ENCODE assay signal across 7 mouse cellular contexts in the genomic region with DNA sequence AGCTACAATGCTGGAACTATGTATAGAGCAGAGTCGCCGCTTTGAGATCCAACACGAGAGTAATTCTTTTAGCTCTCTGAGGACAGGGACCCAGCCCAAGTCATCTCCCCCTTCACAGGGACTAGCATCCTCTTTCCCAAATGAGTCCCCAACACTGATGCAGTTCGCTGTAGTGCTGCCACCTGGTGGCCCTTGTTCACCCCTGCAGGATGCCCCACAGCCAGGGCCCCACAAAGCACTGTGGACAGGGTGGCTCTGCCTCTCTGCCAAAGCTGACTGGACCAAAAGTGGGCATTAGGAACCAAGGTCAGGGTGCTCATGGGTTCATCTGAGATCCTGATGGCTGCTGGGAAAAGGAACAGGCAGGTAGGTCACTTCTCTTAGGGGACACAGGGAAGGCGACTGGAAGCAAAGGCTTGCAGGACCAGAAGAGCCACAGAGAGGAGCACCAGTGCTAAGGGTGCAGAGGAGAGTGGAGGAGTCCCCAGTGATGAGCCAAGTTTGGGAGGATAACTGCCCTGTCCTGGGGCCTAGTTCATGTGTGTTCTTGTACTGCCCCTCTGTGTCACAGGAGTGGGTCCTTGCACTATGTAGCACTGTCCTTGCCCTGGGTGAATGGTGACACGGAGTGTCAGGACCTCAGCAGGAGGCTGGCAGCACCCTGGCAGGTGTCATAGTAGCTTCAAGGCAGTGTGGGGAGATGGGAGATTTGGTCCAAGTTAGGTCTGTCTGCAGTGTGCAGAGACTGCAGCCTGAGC. TPM values are rescaled to one million over a fixed set of nuclear protein-coding genes. Genes with fewer than 3 reads are reported as not detected.
DNase-seq lines count a peak whose midpoint lies in the region; ATAC-seq and TF ChIP-seq lines count a peak whose summit lies in the region.

No protein-coding gene starts in this region.

- WGBS in forebrain, embryonic 11.5 days, result 53% methylated on average over 6 of the region's 6 CpGs
- WGBS in intestine, embryonic 15.5 days, result 52% methylated on average over 6 of the region's 6 CpGs
- WGBS in lung, adult 2 months, result 56% methylated on average over 6 of the region's 6 CpGs
- 59% methylated on average over 6 of the region's 6 CpGs for WGBS in neural tube, embryonic 15.5 days

- peaks cover 9% of the 10 kb centered on the region; the same call in 1 of the 2 replicates for H3K4me1 ChIP-seq in forebrain, embryonic 11.5 days (replicated peaks; ENCODE audit: control insufficient read depth, insufficient read depth, low read length)
- H3K4me1 ChIP-seq in intestine, embryonic 15.5 days (replicated peaks), result peaks cover 5% of the 10 kb centered on the region; the same call in 1 of the 2 replicates
- peaks cover 6% of the 10 kb centered on the region for H3K4me1 ChIP-seq in lung, adult 2 months (ENCODE audit: control insufficient read depth, insufficient read depth, low read length)
- H3K4me1 ChIP-seq in neural tube, embryonic 15.5 days, result peaks cover 16% of the 10 kb centered on the region

- no peaks in the 10 kb centered on the region for H3K36me3 ChIP-seq in forebrain, embryonic 11.5 days (ENCODE audit: control insufficient read depth, insufficient read depth, low read length)
- peaks cover 10% of the 10 kb centered on the region for H3K36me3 ChIP-seq in intestine, embryonic 15.5 days
- peaks cover 51% of the 10 kb centered on the region for H3K36me3 ChIP-seq in neural tube, embryonic 15.5 days

- no peak overlapping the region for H3K9ac ChIP-seq in forebrain, embryonic 11.5 days (ENCODE audit: low read length)
- H3K9ac ChIP-seq in intestine, embryonic 15.5 days, result no peak overlapping the region
- no peak overlapping the region for H3K9ac ChIP-seq in neural tube, embryonic 15.5 days (replicated peaks)

- H3K27ac ChIP-seq in forebrain, embryonic 11.5 days (ENCODE audit: low read depth, low read length), result no peak overlapping the region
- H3K27ac ChIP-seq in intestine, embryonic 15.5 days, result no peak overlapping the region
- no peak overlapping the region for H3K27ac ChIP-seq in neural tube, embryonic 15.5 days (replicated peaks)

- DNase-seq in urinary bladder, postnatal 14 days (ENCODE audit: low spot score), result peak; percentile 58
- no peak for DNase-seq in urinary bladder, adult 2 months (ENCODE audit: low spot score)
- peak; percentile 61 for DNase-seq in adrenal gland, postnatal 25 days
- peak; percentile 79 for DNase-seq in forebrain, embryonic 11.5 days (ENCODE audit: low spot score)
- peak; percentile 53 for DNase-seq in lung, adult 2 months

- H3K4me3 ChIP-seq in forebrain, embryonic 11.5 days (ENCODE audit: low read depth, low read length), result no peak overlapping the region
- H3K4me3 ChIP-seq in intestine, embryonic 15.5 days (replicated peaks), result no peak overlapping the region
- no peak overlapping the region for H3K4me3 ChIP-seq in lung, adult 2 months (replicated peaks; ENCODE audit: extremely low read depth, low read depth, low read length)
- H3K4me3 ChIP-seq in neural tube, embryonic 15.5 days (replicated peaks), result no peak overlapping the region

- TF ChIP-seq CTCF in lung, adult 2 months (IDR thresholded peaks at IDR 0.05; ENCODE audit: insufficient read depth, low read length), result peak; percentile 76

- H3K4me2 ChIP-seq in forebrain, embryonic 11.5 days (ENCODE audit: low read depth, low read length, severe bottlenecking), result no peak overlapping the region
- H3K4me2 ChIP-seq in intestine, embryonic 15.5 days (replicated peaks), result no peak overlapping the region
- H3K4me2 ChIP-seq in neural tube, embryonic 15.5 days, result no peak overlapping the region

- no peak for TF ChIP-seq POLR2A in lung, adult 2 months (IDR thresholded peaks at IDR 0.05; ENCODE audit: borderline replicate concordance, extremely low read depth, low read depth, low read length)

- no peaks in the 10 kb centered on the region for H3K9me3 ChIP-seq in forebrain, embryonic 11.5 days (ENCODE audit: control insufficient read depth, low read length)
- no peaks in the 10 kb centered on the region for H3K9me3 ChIP-seq in intestine, embryonic 15.5 days
- no peaks in the 10 kb centered on the region for H3K9me3 ChIP-seq in neural tube, embryonic 15.5 days (replicated peaks)

- peak; percentile 31; the same call in 1 of the 2 replicates for ATAC-seq in forebrain, embryonic 11.5 days (replicated peaks; ENCODE audit: low FRiP score)
- ATAC-seq in intestine, embryonic 15.5 days, result peak; percentile 32; the same call in 1 of the 2 replicates
- peak; percentile 25; the same call in 1 of the 2 replicates for ATAC-seq in neural tube, embryonic 15.5 days (ENCODE audit: low FRiP score)

- no peaks in the 10 kb centered on the region for H3K27me3 ChIP-seq in forebrain, embryonic 11.5 days (ENCODE audit: control insufficient read depth, insufficient read depth, low read length)
- H3K27me3 ChIP-seq in intestine, embryonic 15.5 days (replicated peaks), result no peaks in the 10 kb centered on the region
- no peaks in the 10 kb centered on the region for H3K27me3 ChIP-seq in neural tube, embryonic 15.5 days (replicated peaks)

RNA-seq across cellular contexts. Expression of a gene that starts 7.4 kb away (rescaled TPM):
- polyA plus RNA-seq in urinary bladder, adult 2 months (2012; rRNA removed), result 92.3 and 122 TPM in 2 replicates
- total RNA-seq in adrenal gland, postnatal 25 days (2021), result 161 and 201 TPM in 2 replicates
- 19.4 and 21.5 TPM in 2 replicates for polyA plus RNA-seq in forebrain, embryonic 11.5 days (2014; fragmentation: Nextera tagmentation; extraction: Ambion mirVana)
- 35.9 and 36.1 TPM in 2 replicates for polyA plus RNA-seq in intestine, embryonic 15.5 days (2015; fragmentation: Nextera tagmentation; extraction: Ambion mirVana)
- polyA plus RNA-seq in lung, adult 2 months (2012; rRNA removed), result 178 and 182 TPM in 2 replicates
- polyA plus RNA-seq in neural tube, embryonic 15.5 days (2015; fragmentation: Nextera tagmentation; extraction: Ambion mirVana), result 87.9 and 103 TPM in 2 replicates

RNA-seq across cellular contexts. Expression of a gene that starts 14.2 kb away (rescaled TPM):
- polyA plus RNA-seq in urinary bladder, adult 2 months (2012; rRNA removed), result 133 and 138 TPM in 2 replicates
- 105 and 106 TPM in 2 replicates for total RNA-seq in adrenal gland, postnatal 25 days (2021)
- 200 and 227 TPM in 2 replicates for polyA plus RNA-seq in forebrain, embryonic 11.5 days (2014; fragmentation: Nextera tagmentation; extraction: Ambion mirVana)
- polyA plus RNA-seq in intestine, embryonic 15.5 days (2015; fragmentation: Nextera tagmentation; extraction: Ambion mirVana), result 379 and 414 TPM in 2 replicates
- polyA plus RNA-seq in lung, adult 2 months (2012; rRNA removed), result 194 and 198 TPM in 2 replicates
- 217 and 246 TPM in 2 replicates for polyA plus RNA-seq in neural tube, embryonic 15.5 days (2015; fragmentation: Nextera tagmentation; extraction: Ambion mirVana)

RNA-seq across cellular contexts. Expression of a gene that starts 49.1 kb away (rescaled TPM):
- polyA plus RNA-seq in urinary bladder, adult 2 months (2012; rRNA removed), result 3.3 and 4.1 TPM in 2 replicates
- total RNA-seq in adrenal gland, postnatal 25 days (2021), result 13.8 and 20.3 TPM in 2 replicates
- polyA plus RNA-seq in forebrain, embryonic 11.5 days (2014; fragmentation: Nextera tagmentation; extraction: Ambion mirVana), result 1.9 and 2.2 TPM in 2 replicates
- polyA plus RNA-seq in intestine, embryonic 15.5 days (2015; fragmentation: Nextera tagmentation; extraction: Ambion mirVana), result 26.5 and 30.5 TPM in 2 replicates
- 2.6 and 2.9 TPM in 2 replicates for polyA plus RNA-seq in lung, adult 2 months (2012; rRNA removed)
- polyA plus RNA-seq in neural tube, embryonic 15.5 days (2015; fragmentation: Nextera tagmentation; extraction: Ambion mirVana), result 10.1 and 11.9 TPM in 2 replicates
